Mouse (Mus musculus) stomach, adult 2 months (tissue): Measurements from ENCODE around the gene Uhrf1bp1l. TPM values are rescaled to one million over a fixed set of nuclear protein-coding genes. Genes with fewer than 3 reads are reported as not detected.

Source experiments
- polyA plus RNA-seq: library from polyadenylated mRNA; depleted of rRNA; stranded (reverse); fragments of >200 nt; gene quantifications from 2 replicates; pipeline ENCODE4 v1.2.3, GENCODE M21; 2012; rRNA removed

Gene Uhrf1bp1l
- polyA plus RNA-seq = 3.2 and 3.7 TPM in 2 replicates

DNA sequence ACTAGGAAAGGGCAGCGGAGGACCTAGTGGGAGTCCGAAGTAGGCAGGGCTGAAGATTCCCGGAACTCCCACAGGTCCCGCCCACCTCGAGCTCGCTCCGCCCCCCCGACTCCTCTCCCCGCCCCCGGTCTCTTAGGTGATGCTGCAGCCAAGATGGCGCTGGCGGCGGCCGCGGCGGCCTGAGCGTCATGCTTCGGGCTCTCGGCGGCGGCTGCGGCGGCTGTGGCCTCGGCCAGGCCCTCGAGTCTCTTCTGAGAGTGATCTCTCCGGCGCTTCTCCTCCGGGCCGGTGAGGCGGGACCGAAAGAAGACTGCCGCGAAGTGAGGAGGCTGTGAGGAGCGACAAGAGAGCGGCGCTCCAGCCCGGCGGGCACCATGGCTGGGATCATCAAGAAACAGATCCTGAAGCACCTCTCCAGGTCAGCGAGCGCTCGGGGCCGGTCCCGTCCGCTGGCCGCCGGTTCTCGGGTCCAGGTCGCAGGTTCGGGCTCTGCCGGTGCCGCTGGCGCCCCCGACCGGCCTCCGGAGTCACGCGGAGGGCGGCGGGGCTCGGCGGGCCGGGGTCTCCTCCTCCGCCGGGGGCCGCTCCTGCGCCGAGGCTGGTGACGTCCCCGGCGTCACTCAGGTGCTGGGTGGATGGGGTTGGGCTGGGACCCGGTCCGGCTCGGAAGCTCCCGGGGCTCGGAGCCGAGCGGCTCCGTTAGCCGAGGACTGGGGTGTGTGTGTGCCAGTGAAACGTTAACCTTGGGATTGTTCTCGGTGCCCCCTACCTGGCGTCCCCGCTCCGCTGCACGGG is at the start of gene Uhrf1bp1l:
Gene Uhrf1bp1l (plus strand): TSS at position 121 of the 795 bp plus-strand sequence.

DNA sequence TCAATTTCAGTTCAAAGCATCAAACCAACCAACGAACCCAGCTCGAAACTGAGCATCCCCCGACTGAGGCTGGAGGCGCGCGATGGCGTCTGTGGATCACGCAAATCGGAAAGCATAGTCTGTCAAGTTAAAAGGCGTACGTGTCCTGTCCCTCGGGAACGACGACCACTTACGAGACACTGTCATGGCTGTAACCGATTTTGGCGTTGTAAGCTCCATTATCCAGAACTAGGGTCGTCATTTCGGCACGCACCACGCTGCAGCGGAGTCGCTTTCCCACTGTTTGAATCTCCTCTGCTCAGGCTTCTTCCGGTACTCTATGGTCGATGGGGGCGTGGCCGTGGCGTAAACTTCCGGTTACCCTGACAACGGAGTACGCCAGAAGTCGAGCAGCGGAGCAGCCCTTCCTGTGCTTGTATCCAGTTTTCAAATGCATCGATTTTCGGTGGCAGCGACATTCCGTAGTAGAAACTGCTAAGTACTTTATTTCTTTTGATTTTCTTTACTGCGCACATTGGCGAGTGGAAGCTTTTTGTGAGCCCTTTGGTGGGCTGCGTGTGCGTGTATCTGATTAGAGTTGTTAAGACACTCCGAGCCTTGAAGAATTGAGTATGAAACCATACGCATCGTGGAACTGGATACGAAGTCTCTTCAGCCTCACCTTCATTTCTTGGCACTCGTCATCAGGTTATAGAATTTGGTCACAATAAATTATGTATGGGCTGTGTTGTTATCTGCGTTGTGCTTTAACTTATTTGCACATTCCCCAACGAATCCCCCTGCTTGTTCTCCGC is 12.6 kb upstream of the Uhrf1bp1l start, which contains the start of gene Actr6:
Gene Actr6 (minus strand): TSS at position 295 of the 794 bp plus-strand sequence.

Other genes with a start within 250 kb of the Uhrf1bp1l start
- gene Nr1h4, start 211.4 kb upstream of the Uhrf1bp1l start, polyA plus RNA-seq = 1.2 and 1.4 TPM in 2 replicates
- 0.04 TPM in 1 of 2 replicates, not detected in the other for gene Slc17a8, start 123.7 kb upstream of the Uhrf1bp1l start, polyA plus RNA-seq
- gene Scyl2, start 58.7 kb upstream of the Uhrf1bp1l start, polyA plus RNA-seq = 3.4 and 4.1 TPM in 2 replicates
- gene Actr6, start 12.7 kb upstream of the Uhrf1bp1l start, polyA plus RNA-seq = 0.10 TPM in 1 of 2 replicates, not detected in the other
- gene Anks1b, start 128.5 kb downstream of the Uhrf1bp1l start, polyA plus RNA-seq = 0.13 and 0.14 TPM in 2 replicates